Mouse (Mus musculus): Measurements from ENCODE around the gene Sf1.
A peak's percentile ranks its signal among the peaks of the same experiment; 100 is the strongest.

Gene Sf1

DNA sequence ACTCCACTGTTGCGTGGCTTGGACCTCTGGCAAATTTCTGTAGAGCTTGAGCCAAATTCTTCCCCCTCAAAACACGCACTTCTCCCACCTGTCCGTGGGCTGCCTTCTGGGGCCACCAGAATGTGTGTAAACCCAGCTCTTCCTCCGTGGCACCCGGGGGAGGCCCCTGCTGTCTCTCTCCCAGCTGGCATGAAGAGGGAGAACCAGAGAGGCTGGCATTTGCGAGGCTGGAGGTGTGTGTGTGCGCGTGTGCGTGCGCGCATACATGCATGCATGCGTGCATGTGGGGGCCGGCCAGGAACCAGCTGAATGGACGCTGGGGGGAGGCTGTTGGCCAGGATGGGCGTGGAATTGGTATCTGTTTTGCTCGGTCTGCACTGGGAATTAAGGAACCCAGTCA, 59.8 kb downstream of the Sf1 start:
- DNase-seq, result no peak

DNA sequence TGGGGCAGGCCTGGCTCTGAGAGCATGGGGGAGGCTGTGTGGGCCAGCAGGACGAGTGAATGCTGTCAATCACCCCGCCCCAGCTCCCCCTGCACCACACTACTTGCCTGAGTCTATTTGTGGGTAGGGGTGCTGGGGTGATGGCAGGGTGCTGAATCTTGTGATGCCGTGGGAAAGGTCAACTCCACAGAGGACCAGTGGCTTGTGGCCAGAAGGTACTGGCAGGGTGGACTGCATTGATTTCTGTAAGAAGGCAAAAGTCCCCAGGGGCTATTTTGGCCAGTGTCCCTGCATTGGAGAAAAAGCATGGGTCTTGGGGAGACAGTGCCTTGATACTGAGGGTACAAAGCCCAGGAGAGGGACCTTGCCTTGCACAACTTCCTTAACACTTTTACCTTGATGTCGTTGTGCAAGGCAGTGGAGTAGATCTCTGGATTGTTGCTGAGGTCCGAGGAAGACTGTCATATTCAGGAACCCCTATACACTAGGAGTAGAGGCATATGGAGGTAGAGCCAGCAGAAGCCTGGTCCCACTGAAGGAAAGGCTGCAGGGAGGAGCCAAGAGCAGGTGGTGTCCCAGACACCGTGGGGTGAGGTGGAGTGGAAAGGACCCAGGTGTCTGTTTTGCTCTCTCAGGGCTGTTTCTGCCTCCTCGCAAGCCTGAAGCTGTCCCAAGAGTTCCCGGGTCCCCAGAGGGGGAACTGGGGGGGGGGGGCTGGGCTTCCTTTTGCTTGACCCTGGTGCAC, 60.8 kb downstream of the Sf1 start:
- no peak for DNase-seq

DNA sequence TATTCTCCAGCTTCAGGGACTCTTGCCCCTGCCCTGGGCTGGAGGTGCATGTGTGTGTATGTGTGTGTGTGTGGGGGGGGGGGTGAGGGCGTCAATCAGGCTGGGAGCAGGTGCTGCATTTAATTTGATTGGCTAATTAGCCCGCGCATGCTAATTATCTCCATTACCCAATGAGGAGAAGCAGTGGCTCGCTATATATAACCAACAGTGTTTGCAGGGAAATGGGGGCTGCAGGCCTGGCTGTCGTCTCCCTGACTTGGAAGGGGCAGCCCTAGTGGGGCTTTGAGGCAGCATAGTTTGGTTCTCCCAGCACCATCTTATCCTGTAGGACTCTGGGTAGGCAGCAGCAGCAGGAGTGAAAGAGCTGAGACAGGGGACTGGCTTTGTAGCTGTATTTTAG, 62.1 kb downstream of the Sf1 start:
- DNase-seq, result no peak

DNA sequence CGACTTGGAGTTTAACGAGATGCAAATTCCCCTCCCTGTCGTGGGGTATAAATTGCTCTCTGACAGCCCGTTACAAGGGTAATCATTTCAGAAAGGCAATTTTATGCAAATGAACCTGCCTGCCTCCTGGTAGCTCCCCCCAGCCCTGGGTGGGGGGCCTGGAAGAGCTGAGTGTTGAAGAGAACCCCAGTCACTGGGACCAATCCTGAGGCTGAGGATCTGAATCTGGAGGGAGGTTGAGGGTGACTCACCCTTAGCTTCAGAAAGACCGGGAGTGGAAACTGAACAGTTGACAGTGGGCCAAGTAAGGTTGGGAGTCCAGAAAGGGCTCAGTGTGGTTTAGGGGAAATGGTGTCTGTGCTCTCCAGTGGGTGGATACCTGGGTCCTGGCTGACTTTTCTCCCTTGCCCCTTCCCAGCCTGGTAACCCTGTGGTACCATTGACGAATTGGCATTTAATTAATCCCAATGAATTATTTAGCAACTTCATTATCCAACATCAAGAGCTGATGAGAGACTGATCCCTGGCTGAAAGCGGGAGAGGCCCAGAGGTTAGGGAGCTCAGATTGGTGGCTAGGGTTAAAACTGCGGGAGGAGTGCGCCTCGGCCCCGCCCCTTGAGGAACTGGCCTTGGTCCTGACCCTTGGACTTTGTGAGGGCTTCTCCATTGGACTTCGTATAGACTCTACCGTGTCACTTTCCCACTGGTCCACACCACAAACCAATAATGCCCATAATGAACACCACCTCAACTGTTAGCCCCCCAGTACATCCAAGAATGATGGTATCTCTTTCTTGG, 63.4 kb downstream of the Sf1 start:
- peak in 1 of 2 experiments; percentile 46 for DNase-seq

Data from spleen, adult 18-20 months (tissue).